Mouse (Mus musculus) cerebellum, postnatal 14 days (tissue): ENCODE results near the gene Mif4gd.

ENCODE experiments used
- DNase-seq, 2 experiments: peaks; one replicate each; pipeline ENCODE4 v3.0.0; 2021; ENCODE audit warnings: mixed read lengths in 2 of 2

Gene Mif4gd

GRCm38 (mm10) chr11:115632247-115632646 is 19.5 kb upstream of the Mif4gd start:
- no peak for DNase-seq

GRCm38 (mm10) chr11:115631505-115631890 is 18.7 kb upstream of the Mif4gd start:
- peak in 1 of 2 experiments; percentile 75 for DNase-seq

GRCm38 (mm10) chr11:115630532-115631504 is 18.0 kb upstream of the Mif4gd start:
- DNase-seq, result no peak

GRCm38 (mm10) chr11:115629734-115630531 is 17.2 kb upstream of the Mif4gd start:
- DNase-seq, result no peak

GRCm38 (mm10) chr11:115628465-115629101 is 15.8 kb upstream of the Mif4gd start:
- DNase-seq, result peak in 1 of 2 experiments; percentile 51

GRCm38 (mm10) chr11:115627705-115628464 is 15.1 kb upstream of the Mif4gd start, which contains the start of gene Slc25a19:
Gene Slc25a19, minus strand, starts transcription at chr11:115628295.
- peak; percentile 99 for DNase-seq

- no peak for DNase-seq
Measured at GRCm38 (mm10) chr11:115626824-115627616, 14.3 kb upstream of the Mif4gd start.

- DNase-seq, result peak in 1 of 2 experiments; percentile 53
Measured at GRCm38 (mm10) chr11:115625877-115626276, 13.1 kb upstream of the Mif4gd start.

GRCm38 (mm10) chr11:115623487-115624070 is 10.8 kb upstream of the Mif4gd start:
- DNase-seq, result no peak

- no peak for DNase-seq
Measured at GRCm38 (mm10) chr11:115619949-115620348, 7.2 kb upstream of the Mif4gd start.

- no peak for DNase-seq
Measured at GRCm38 (mm10) chr11:115618732-115619516, 6.2 kb upstream of the Mif4gd start.

GRCm38 (mm10) chr11:115618001-115618400 is 5.2 kb upstream of the Mif4gd start:
- DNase-seq, result no peak

GRCm38 (mm10) chr11:115616893-115617292 is 4.1 kb upstream of the Mif4gd start:
- DNase-seq, result no peak

- DNase-seq, result no peak
Measured at GRCm38 (mm10) chr11:115616371-115616770, 3.6 kb upstream of the Mif4gd start.

- DNase-seq, result no peak
Measured at GRCm38 (mm10) chr11:115615875-115616274, 3.1 kb upstream of the Mif4gd start.

- no peak for DNase-seq
Measured at GRCm38 (mm10) chr11:115615108-115615825, 2.5 kb upstream of the Mif4gd start.

GRCm38 (mm10) chr11:115614346-115615107 is 1.8 kb upstream of the Mif4gd start:
- peak in 1 of 2 experiments; percentile 45 for DNase-seq

- no peak for DNase-seq
Measured at GRCm38 (mm10) chr11:115613138-115613945, 573 bp upstream of the Mif4gd start.
